Mouse (Mus musculus) midbrain, postnatal 0 days (tissue): ENCODE measurements around the gene Pkn3. TPM values are rescaled to one million over a fixed set of nuclear protein-coding genes. Genes with fewer than 3 reads are reported as not detected.
"Not testable (repeated sequence)": the region's sequence is repeated elsewhere in the genome, so short reads cannot be mapped to it uniquely, and the experiment has no call there.

ENCODE experiments used
- ATAC-seq: fragments of 200-750 bp; cut with Nextera tagmentation; 2 replicates; pipeline ENCODE4 v1.8.0; 2017; ENCODE audit warnings: moderate number of reproducible peaks, mild to moderate bottlenecking, moderate TSS enrichment, moderate library complexity; ENCODE audit not compliant: low FRiP score
- DNase-seq: peaks from one replicate; pipeline ENCODE4 v3.0.0-alpha.2; 2015; ENCODE audit warnings: low spot score
- H3K27ac ChIP-seq: fragments of 300-500 bp; sonication (generic); 2 replicates; pipeline ENCODE4 v1.5.1; 2014; ENCODE audit warnings: low read depth, mild to moderate bottlenecking, low read length, mixed read lengths
- H3K27me3 ChIP-seq: fragments of 300-500 bp; sonication (generic); 2 replicates; pipeline ENCODE4 v1.6.1; 2014; ENCODE audit warnings: low read length, control low read depth, mixed read lengths; ENCODE audit not compliant: insufficient read depth
- H3K36me3 ChIP-seq: fragments of 300-500 bp; sonication (generic); 2 replicates; pipeline ENCODE4 v1.6.1; 2014; ENCODE audit warnings: low read length, control low read depth, mixed read lengths; ENCODE audit not compliant: insufficient read depth
- H3K4me1 ChIP-seq: fragments of 300-500 bp; sonication (generic); 2 replicates; pipeline ENCODE4 v1.6.1; 2014; ENCODE audit warnings: mild to moderate bottlenecking, control low read depth, antibody characterized with exemption, low read length, mixed read lengths; ENCODE audit not compliant: insufficient read depth
- H3K4me2 ChIP-seq: fragments of 300-500 bp; sonication (generic); 2 replicates; pipeline ENCODE4 v1.6.1; 2014; ENCODE audit warnings: low read depth, mild to moderate bottlenecking, low read length, mixed read lengths; ENCODE audit not compliant: poor library complexity, severe bottlenecking
- H3K4me3 ChIP-seq: fragments of 300-500 bp; sonication (generic); 2 replicates; pipeline ENCODE4 v1.5.1; 2014; ENCODE audit warnings: low read depth, mild to moderate bottlenecking, low read length, moderate library complexity
- H3K9ac ChIP-seq: fragments of 300-500 bp; sonication (generic); replicated peaks from 2 replicates; pipeline ENCODE4 v1.6.1; 2014; ENCODE audit warnings: mild to moderate bottlenecking, low read length, moderate library complexity, mixed read lengths; ENCODE audit not compliant: poor library complexity, severe bottlenecking
- H3K9me3 ChIP-seq: fragments of 300-500 bp; sonication (generic); 2 replicates; pipeline ENCODE4 v1.6.1; 2016; ENCODE audit warnings: low read length, control low read depth
- CTCF ChIP-seq: IDR thresholded peaks from 2 replicates; pipeline ENCODE4 v1.5.1; 2016; ENCODE audit warnings: antibody characterized with exemption, mild to moderate bottlenecking
- WGBS: fragments of 180-500 bp; shearing (Covaris S2); extraction: QIAGEN DNeasy Blood & Tissue Kit; methylation state at CpG from one replicate; pipeline ENCODE4 v1.1.7; 2014; 5-methylcytosine and 5-hydroxymethylcytosine counted together
- polyA plus RNA-seq: library from polyadenylated mRNA; unstranded; fragments of >200 nt; fragmentation: Nextera tagmentation; extraction: Ambion mirVana; gene quantifications from 2 replicates; pipeline ENCODE4 v1.2.1, GENCODE M21; 2015
- total RNA-seq: library from RNA; depleted of rRNA; stranded (reverse); fragments of >200 nt; gene quantifications from 2 replicates; pipeline ENCODE4 v1.2.3, GENCODE M21; 2014

Gene Pkn3
- total and polyA plus RNA-seq, 2 experiments from 2014 or later, result 0.73 to 1.7 TPM

DNA sequence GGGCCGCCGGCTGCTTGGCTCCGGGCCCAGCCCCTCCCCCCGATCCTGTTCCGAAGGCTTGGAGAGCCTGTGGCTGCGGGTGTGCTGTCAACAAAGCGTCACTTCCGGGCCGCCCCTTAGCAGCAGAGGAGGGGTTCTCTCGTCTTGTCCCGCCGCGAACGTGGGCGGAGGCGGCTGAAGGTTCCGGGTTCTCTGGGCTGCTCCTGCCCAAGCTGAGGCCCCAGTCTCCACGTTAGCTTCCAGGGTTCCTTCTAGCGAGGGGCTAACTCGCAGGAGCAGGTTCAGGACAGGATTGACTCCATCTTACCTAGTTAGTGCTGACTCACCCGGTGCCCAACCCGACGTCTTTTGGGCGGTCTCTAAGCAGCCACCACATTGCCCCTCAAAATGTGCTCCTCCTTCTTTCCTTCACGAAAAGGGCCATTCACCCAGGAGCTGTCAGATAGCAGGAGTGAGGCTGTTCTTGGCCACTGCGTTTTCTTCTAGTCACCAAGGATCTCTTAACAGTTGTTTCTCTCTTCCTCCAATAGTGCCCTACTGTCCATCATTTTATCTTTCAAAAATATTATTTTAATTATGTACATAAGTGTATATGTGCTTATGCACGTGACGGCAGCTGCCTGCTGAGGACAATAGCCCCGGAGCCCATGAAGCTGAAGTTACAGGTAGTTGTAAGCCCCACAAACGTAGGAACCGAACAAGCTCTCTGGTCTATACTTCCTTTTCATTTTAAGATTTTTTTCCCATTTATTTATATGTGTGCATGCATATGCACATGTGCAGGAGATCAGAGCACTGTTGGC, 47.2 kb downstream of the Pkn3 start, which contains the start of gene Zer1:
TSS of gene Zer1 (minus strand) at position 114 of the 803 bp plus-strand sequence.
- TF ChIP-seq CTCF, result no peak
- Histone ChIP-seq H3K4me2 (peak within 1 kb of the TSS; percentile 75), H3K4me3 (peak within 1 kb of the TSS; percentile 82), H3K27ac (peak within 1 kb of the TSS; percentile 88), H3K9me3 (no peaks in the 10 kb centered on the region), H3K4me1 (peaks cover 6% of the 10 kb centered on the region), H3K9ac (peak within 1 kb of the TSS; percentile 95), H3K36me3 (0 out of 2 replicates have a peak, but pooled peaks cover 5% of the 10 kb centered on the region), H3K27me3 (no peaks in the 10 kb centered on the region)
- peak; percentile 94 for ATAC-seq
- 8% methylated on average over 31 of the region's 31 CpGs for WGBS
- DNase-seq, result peak; percentile 97

DNA sequence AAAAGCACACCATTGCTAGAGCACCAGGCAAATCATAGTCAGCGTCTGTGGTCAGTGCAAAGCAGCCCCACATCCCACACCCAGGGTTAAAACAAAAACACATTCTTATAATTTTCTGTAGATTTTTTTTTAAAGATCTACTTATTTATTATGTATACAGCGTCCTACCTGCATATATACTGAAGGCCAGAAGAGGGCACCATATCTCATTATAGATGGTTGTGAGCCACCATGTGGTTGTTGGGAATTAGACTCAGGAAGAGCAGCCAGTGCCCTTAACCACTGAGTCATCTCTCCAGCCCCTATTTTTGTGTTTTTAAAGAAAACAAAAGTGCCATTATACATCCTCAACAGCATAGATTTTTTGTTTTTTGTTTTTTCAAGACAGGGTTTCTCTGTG, 51.3 kb downstream of the Pkn3 start:
- Histone ChIP-seq H3K27me3 (no peaks in the 10 kb centered on the region), H3K36me3 (no peaks in the 10 kb centered on the region), H3K4me2 (no peak overlapping the region), H3K4me3 (no peak overlapping the region), H3K4me1 (no peaks in the 10 kb centered on the region), H3K9me3 (no peaks in the 10 kb centered on the region), H3K9ac (no peak overlapping the region), H3K27ac (no peak overlapping the region)
- peak; percentile 86 for TF ChIP-seq CTCF
- no peak for ATAC-seq
- peak; percentile 70 for DNase-seq
- WGBS, result 31% methylated on average over 2 of the region's 2 CpGs

DNA sequence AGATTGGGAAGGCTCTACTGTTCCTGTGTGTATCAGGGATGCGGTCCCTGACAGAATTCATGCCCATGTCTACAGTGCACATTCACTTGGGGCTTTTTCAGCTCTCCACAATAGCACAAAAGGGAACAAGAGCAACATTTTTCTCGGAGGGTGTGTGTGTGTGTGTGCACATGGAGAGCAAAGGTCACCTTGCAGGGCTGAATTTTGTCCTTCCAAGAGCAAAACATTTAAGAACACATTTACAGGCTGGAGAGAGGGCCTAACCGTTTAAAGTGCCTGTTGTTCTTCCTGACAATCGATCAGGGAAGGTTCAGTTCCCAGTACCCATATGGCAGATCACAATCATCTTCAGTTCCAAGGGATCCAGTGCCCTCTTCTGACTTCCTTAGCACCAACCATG, 52.7 kb downstream of the Pkn3 start:
- no peak overlapping the region for H3K4me3 ChIP-seq
- 84% methylated on average over 4 of the region's 4 CpGs for WGBS

DNA sequence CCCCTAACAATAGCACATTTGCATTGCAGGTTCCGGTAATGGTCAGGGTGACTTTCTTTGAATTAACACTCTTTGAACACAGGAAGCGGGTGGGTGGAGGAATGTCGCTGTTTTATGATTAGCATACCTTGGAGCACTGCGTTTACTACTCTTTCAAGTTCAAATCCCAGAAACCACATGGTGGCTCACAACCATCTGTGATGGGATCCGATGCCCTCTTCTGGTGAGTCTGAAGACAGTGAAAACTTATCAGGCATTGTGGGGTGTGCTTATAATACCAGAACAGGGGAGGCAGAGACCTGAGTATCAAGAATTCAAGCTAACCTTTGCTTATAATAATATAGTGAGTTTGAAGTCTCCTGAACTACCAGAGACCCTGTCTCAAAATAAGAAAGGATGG, 53.8 kb downstream of the Pkn3 start:
- not testable (repeated sequence) for H3K9ac ChIP-seq, H3K27ac ChIP-seq, ATAC-seq, DNase-seq, H3K27me3 ChIP-seq, H3K36me3 ChIP-seq, H3K4me3 ChIP-seq, H3K9me3 ChIP-seq, H3K4me2 ChIP-seq
- peak; percentile 34 for TF ChIP-seq CTCF
- peaks cover 11% of the 10 kb centered on the region; the same call in 1 of the 2 replicates for H3K4me1 ChIP-seq
- WGBS, result 64% methylated on average over 5 of the region's 5 CpGs

More for the DNA sequence above, 52.7 kb downstream of the Pkn3 start:
- no peaks in the 10 kb centered on the region for H3K36me3 ChIP-seq
- DNase-seq, result no peak
- H3K4me2 ChIP-seq, result no peak overlapping the region
- no peak overlapping the region for H3K27ac ChIP-seq
- H3K9ac ChIP-seq, result no peak overlapping the region
- H3K27me3 ChIP-seq, result no peaks in the 10 kb centered on the region
- no peaks in the 10 kb centered on the region for H3K9me3 ChIP-seq
- TF ChIP-seq CTCF, result no peak
- peaks cover 10% of the 10 kb centered on the region; the same call in 1 of the 2 replicates for H3K4me1 ChIP-seq
- ATAC-seq, result no peak

DNA sequence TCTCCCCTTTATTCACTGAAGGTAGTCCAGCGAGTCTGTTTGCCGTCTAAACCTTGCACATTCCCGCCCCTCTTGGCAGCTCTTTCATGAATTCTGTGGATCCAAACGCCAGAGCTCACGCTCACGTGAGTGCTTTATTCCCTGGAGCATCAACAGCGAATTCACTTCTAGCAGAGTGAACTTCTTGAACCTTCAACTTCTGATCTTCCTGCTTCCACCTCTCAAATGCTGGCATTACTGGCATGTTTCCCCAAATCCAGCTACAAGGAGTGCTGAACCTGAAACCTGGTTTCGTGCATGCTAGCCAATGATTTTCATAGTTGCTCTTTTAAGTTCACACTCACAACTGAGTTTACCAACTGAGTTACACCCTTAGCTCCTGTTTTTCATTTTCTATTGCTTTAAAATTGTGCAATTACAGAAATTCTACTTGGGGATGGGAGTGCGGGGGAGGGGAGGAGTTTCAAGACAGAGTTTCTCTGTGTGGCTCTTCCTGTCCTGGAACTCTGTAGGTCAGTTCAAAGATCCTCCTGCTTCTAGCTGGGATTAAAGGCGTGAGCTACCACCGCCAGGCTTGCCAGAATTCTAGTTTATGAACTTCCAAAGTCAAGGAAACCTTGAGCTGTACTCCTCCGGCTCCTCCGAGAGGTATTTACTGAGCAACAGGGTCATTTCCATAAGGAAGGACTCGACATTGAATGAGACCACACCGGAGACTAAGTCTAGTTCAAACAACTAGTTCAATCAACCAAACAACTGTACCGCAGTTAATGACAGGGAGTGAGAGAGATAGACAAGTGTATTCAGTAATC, 55.5 kb downstream of the Pkn3 start:
- peak overlapping the region; percentile 78 for H3K4me3 ChIP-seq
- peak overlapping the region; percentile 7; the same call in 1 of the 2 replicates for H3K27ac ChIP-seq
- WGBS, result 21% methylated on average over 16 of the region's 16 CpGs
- peak overlapping the region; percentile 90 for H3K4me2 ChIP-seq
- peak; percentile 15 for DNase-seq
- no peaks in the 10 kb centered on the region for H3K27me3 ChIP-seq
- TF ChIP-seq CTCF, result no peak
- H3K36me3 ChIP-seq, result peaks cover 5% of the 10 kb centered on the region; the same call in 1 of the 2 replicates
- H3K9ac ChIP-seq, result no peak overlapping the region
- peaks cover 11% of the 10 kb centered on the region; the same call in 1 of the 2 replicates for H3K4me1 ChIP-seq
- H3K9me3 ChIP-seq, result no peaks in the 10 kb centered on the region
- ATAC-seq, result no peak
